Mouse (Mus musculus) brain, adult 10 weeks (tissue): Measurements from ENCODE around the gene Plac9a. TPM values are rescaled to one million over a fixed set of nuclear protein-coding genes. Genes with fewer than 3 reads are reported as not detected.

ENCODE experiments used
- polyA plus RNA-seq: library from polyadenylated mRNA; stranded (reverse); fragments of 350-450 nt; fragmentation: Illumina TruSeq; extraction: RNeasy Lipid Tissue Mini Kit (QIAGEN cat#74804); gene quantifications from one replicate; pipeline ENCODE4 v1.2.3, GENCODE M21; 2015; ENCODE audit warnings: low read depth, low replicate concordance

Gene Plac9a
- 3.0 TPM for polyA plus RNA-seq

DNA sequence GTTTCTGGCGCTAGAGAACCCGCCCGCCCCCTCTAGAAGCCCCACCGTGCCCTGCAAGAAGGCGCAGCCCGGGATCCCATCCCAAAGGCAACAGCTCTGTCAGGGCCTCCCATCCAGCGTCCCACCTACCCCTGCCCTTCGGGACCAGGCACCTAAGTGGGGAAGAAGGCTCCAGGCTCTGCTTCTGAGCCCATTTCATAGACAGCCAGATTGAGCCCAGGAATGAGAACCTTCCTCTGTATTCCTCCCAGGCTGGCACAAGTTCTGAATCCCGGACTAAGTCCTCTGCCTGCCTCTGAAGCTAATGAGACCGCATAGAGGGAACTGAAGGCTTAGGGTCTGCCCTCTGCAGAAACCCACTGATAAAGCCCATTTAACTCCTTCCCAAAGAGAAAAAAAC lies at the start of gene Plac9a:
Plac9a (minus strand) TSS at position 101 of the 400 bp plus-strand sequence.

DNA sequence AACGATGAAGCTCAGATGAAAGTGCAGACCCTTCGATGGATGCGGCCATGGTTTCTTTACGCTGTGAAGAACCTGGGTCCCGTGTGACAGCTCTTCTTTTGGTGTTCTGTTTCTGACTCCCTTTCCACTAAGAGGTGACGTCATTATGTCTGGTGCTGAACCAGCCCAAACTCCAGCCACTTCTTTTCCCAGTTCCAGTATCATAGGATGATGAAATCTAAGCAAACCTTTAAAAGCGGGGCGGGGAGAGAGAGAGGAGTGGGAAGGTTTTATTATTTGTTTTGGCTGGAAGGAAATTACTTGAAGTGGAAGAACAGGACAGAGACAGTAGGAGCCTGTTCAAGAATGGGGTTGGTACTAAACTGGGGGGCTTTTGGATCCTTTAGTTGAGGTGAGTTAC lies 35.1 kb upstream of the Plac9a start, which contains the start of gene Cphx1:
Cphx1 (plus strand) TSS at position 301 of the 400 bp plus-strand sequence.

DNA sequence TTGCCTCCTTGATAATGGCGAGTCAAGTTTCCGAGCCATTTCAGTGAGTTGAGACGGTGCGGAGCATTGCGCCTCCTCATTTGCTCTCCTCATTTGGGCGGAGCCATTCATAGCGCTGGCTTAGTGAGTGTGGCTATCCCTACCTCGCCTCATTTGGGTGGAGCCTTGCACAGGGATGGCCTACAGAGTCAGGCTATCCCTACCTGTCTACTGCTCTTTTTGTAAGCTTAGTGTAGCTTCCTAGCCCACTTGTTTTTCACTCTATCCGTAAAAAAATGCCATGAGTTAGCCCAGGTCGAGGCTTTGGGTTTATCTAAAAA lies 24.6 kb upstream of the Plac9a start, which contains the start of gene Tmem254a:
Tmem254a (minus strand) TSS at position 111 of the 320 bp plus-strand sequence.

DNA sequence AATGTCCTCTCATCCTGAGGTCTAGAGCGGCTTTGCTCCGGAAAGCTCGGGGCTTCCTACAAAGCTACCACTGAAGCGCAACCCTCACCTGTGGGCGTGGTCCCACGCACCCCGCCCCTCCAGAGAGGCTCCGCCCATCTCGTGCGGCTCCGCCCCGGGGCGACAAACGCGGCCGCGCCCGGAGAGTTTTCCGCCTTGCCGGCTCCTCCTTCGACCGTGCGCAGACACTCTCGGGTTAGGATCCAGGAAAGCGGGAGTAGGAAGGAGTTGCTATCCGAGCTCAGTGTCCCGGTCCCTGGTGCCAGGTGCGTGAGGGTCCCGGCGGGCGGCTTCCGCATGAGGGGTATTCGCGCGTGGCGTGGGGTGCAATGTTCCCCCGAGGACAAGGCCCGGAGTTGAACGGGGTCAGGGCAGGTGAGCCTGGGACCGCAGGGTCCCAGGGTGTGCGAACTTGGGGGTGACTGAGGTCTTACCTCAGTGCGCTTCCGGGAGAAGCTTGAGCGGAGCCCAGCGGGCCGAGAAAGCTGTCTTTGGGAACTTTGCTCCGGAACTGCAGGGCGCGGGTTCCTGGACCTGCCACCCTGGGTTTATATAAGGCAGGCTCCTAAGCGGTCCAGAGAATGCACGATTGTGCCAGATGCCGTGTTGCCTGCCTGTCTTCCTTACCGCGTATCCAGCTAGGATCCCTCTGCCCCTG lies 60.8 kb downstream of the Plac9a start, which contains the start of gene Anxa11:
Anxa11 (plus strand) TSS at position 166 of the 697 bp plus-strand sequence.

Other genes with a start within 250 kb of the Plac9a start
- 39.5 TPM for gene Ppif, start 208.9 kb downstream of the Plac9a start, polyA plus RNA-seq
- 50.7 TPM for gene Zcchc24, start 134.1 kb downstream of the Plac9a start, polyA plus RNA-seq
- 43.3 TPM for gene Anxa11, start 60.9 kb downstream of the Plac9a start, polyA plus RNA-seq
- 16.8 TPM for gene Tmem254a, start 24.6 kb upstream of the Plac9a start, polyA plus RNA-seq
- not detected for gene Cphx1, start 35.2 kb upstream of the Plac9a start, polyA plus RNA-seq
- 1.3 TPM for gene Duxbl1, start 75.5 kb upstream of the Plac9a start, polyA plus RNA-seq
- gene Gm9780, start 139.6 kb upstream of the Plac9a start, polyA plus RNA-seq: 24.5 TPM
- 17.4 TPM for gene Tmem254c, start 164.3 kb upstream of the Plac9a start, polyA plus RNA-seq
- gene Cphx2, start 178.4 kb upstream of the Plac9a start, polyA plus RNA-seq: not detected
- not detected for gene Cphx3, start 179.2 kb upstream of the Plac9a start, polyA plus RNA-seq
- not detected for gene Duxbl2, start 215.2 kb upstream of the Plac9a start, polyA plus RNA-seq